Mouse (Mus musculus) left cerebral cortex, adult 18-20 months (tissue): ENCODE data around the gene Pitpnc1. TPM values are rescaled to one million over a fixed set of nuclear protein-coding genes. Genes with fewer than 3 reads are reported as not detected.

Source experiments
- DNase-seq, 2 experiments: peaks; one replicate each; pipeline ENCODE4 v3.0.0; 2021 to 2022; ENCODE audit warnings: low spot score in 2 of 2, mixed read lengths in 1 of 2
- total RNA-seq, 2 experiments: library from RNA; stranded (reverse); gene quantifications; 2 replicates each; pipeline ENCODE4 v1.2.3; 2021

The Pitpnc1 gene
- total RNA-seq, 2 experiments from 2014 or later, result 48.5 to 51.7 TPM

DNA sequence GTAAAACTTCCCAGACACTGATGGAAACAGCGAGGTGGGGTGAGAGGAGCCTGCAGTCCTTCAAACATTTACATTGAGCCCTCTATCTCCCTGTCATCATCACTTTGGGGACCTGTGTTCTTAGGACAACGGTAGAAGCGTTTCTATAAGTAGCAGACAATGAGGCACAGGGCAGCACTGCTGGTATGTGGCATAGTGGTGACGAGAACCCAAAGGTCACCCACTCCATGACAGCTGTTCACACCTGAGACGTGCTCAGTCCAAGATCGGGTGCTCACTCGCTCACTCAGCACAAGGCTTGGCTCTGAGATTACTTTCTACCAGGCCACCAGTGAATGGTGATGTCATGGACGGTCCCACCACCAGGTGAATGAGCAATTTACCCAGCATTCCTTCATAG is 286.7 kb downstream of the Pitpnc1 start:
- no peak for DNase-seq

DNA sequence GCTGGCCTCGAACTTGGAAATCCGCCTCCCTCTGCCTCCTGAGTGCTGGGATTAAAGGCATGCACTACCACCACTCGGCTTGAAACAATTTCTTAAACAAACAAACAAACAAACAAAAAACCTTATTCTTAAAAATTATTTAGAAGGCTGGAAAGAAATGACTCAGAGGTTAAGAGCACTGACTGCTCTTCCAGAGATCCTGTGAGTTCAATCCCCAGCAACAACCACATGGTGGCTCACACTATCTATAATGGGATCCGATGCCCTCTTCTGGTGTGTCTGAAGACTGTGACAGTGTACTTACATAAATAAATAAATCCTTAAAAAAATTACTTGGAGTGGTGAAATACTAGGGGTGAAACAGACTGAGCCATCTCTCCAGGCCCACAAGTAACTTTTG is 309.3 kb downstream of the Pitpnc1 start:
- no peak for DNase-seq

DNA sequence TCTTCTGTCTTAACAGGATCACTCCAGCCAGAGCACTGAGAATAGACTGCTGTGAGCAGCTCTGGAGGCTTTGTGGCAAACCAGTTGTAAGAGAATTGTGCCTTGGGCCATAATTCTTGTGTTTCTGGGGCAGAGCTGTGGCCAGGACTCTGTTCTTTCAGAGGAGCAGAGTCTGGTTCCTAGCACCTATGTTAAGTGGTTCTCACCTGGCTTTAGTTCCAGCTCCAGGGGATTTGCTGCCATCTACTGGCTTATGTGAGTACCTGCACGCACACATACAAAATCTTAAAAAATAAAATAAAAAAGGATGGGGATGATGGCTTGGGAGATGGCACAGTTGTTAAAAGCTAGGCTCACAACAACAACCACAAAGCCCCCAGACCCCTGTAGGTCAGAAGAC is 311.5 kb downstream of the Pitpnc1 start:
- DNase-seq, result no peak

Other genes starting within 250 kb of the Pitpnc1 start
- gene Psmd12, start 8.8 kb upstream of the Pitpnc1 start, total RNA-seq, result 10 to 100 TPM; 74.1 to 75.1 TPM
- 10 to 100 TPM; 46.2 to 51.5 TPM for gene Helz, start 77.2 kb upstream of the Pitpnc1 start, total RNA-seq
- gene Cacng1, start 245.8 kb upstream of the Pitpnc1 start, total RNA-seq, result under 1 TPM in 1 of 2 experiments, not detected in 1; 0.30 TPM